Mouse (Mus musculus): ENCODE measurements around the gene Pttg1.

DNA sequence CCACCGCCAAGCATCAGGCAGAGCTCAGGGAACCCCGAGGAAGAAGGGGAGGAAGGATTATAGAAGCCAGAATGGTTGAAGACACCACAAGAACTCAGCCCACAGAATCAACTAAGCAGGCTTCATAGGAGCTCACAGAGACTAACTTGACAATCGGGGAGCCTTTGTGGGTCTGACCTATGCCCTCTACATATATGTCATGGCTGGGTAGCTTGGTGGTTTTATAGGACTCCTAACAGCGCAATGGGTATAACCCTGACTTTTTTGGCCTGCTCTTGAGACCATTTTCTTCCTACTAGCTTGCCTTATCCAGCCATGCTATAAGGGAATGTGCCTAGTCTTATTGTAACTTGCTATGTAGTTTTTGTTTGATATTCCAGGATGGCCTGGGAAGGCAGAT lies 29.8 kb downstream of the Pttg1 start:
- no peak for TF ChIP-seq POLR2A (IDR thresholded peaks at IDR 0.05; ENCODE audit: low read depth, low read length)
- TF ChIP-seq CTCF (IDR thresholded peaks at IDR 0.05; ENCODE audit: borderline replicate concordance, insufficient read depth, low read length) = no peak

All from embryonic fibroblast, embryonic 13.5 days (primary cell).